Mouse (Mus musculus) C2C12 (cell line): ENCODE results near the gene Fkbp1b.

Experiments
- CEBPB ChIP-seq: IDR thresholded peaks from one replicate; pipeline ENCODE4 v1.6.1; 2011; ENCODE audit warnings: low read depth, mild to moderate bottlenecking, control low read depth, moderate library complexity
- CTCF ChIP-seq: IDR thresholded peaks from one replicate; pipeline ENCODE4 v1.5.1; 2011; ENCODE audit not compliant: control insufficient read depth, insufficient read depth, insufficient read length
- FOSL1 ChIP-seq: IDR thresholded peaks from one replicate; pipeline ENCODE4 v1.8.0; 2011; ENCODE audit warnings: mild to moderate bottlenecking, low read length; ENCODE audit not compliant: poor library complexity, insufficient read depth, severe bottlenecking
- MAX ChIP-seq: IDR thresholded peaks from one replicate; pipeline ENCODE4 v1.6.1; 2011; ENCODE audit warnings: mild to moderate bottlenecking, control low read depth
- MYOG ChIP-seq: IDR thresholded peaks from one replicate; pipeline ENCODE4 v1.6.1; 2011; ENCODE audit not compliant: control insufficient read depth, insufficient read length; ENCODE audit errors: extremely low read depth
- USF1 ChIP-seq: IDR thresholded peaks from one replicate; pipeline ENCODE4 v1.6.1; 2011; ENCODE audit warnings: low read depth, mild to moderate bottlenecking, control low read depth, moderate library complexity

DNA sequence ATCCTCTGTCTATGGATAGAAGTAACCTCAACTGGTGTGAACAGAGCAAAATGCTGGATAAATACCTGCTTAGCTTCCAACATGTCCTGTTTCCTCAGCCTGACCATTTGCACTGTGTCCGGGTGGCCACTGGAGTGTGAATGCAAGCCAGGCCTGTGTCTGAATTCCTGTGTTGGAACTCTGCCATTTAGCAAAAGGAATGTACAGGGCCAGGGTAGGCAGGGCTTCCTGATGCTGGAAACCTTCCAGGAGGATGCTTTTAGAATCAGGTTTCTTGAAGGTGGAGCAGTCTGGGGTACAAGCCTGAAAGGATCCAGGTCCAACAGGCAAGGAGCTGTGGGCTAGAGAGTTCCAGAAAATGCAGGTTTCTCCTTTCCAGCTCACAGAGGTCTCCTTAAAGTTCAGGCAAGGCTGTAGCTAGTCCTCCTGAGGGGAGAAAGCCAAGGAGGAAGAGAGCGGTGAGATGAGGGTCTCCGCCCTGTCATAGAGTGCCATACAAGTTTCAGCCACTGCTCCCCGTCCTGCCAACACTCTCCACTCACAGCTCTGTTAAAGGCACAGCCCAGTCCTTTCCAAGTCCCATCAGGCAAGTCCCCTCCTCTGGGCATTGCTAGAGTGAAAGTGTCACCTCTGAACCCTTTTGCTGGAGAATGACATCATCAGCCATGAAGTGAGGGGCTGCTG is 22.4 kb upstream of the Fkbp1b start:
- TF ChIP-seq CTCF = no peak
- TF ChIP-seq MAX = no peak
- no peak for TF ChIP-seq USF1
- no peak for TF ChIP-seq FOSL1
- TF ChIP-seq CEBPB = no peak
- TF ChIP-seq MYOG = no peak
